Mouse (Mus musculus) brain, embryonic 14.5 days (tissue): ENCODE measurements at regions not wholly inside any gene's neighbourhood (a gene's known extent, or its start where the extent isn't known, plus 50 kb on each side); places are given as distances from the start of the nearest gene placed in this dataset.

Experiments used
- CTCF ChIP-seq: fragments of 200-500 bp; IDR thresholded peaks from 2 replicates; pipeline ENCODE4 v1.5.1; 2012; ENCODE audit warnings: inconsistent platforms, mild to moderate bottlenecking, moderate library complexity, borderline replicate concordance; ENCODE audit not compliant: insufficient read depth, insufficient read length; ENCODE audit errors: extremely low read depth
- POLR2A ChIP-seq: fragments of 200-500 bp; IDR thresholded peaks from 2 replicates; pipeline ENCODE4 v1.6.1; 2012; ENCODE audit warnings: mild to moderate bottlenecking, inconsistent platforms, borderline replicate concordance; ENCODE audit not compliant: poor library complexity, insufficient read depth, insufficient read length, severe bottlenecking; ENCODE audit errors: extremely low read depth

DNA sequence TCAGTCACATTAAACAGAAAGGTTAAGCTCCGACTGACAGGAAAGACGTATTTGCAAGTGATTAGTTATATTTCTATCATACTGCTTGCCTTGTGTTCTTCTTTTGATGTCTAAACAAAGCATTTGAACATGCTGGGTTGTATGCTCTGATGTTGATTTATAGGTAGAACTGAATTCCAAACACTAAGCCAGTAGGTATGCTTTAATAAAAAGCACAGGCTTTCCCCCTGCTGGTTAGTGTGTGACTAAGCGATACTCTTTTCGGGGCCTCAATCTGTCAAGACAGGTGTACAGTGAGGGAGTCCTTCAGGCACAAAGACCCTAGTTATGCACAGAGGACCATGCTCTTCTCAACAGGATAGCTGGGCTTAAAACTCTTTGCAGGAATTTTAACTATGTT, 119.1 kb upstream of the Defb41 start:
- TF ChIP-seq CTCF (no peak), POLR2A (no peak)
